Mouse (Mus musculus) cortical plate, adult 2 months (tissue): ENCODE data around the gene Trappc3.

Source experiments
- CTCF ChIP-seq: fragments of 200-500 bp; IDR thresholded peaks from 2 replicates; pipeline ENCODE4 v1.5.1; 2011; ENCODE audit warnings: mild to moderate bottlenecking, control low read depth, low read length; ENCODE audit not compliant: insufficient read depth; ENCODE audit errors: extremely low read depth
- POLR2A ChIP-seq: fragments of 200-500 bp; IDR thresholded peaks from 2 replicates; pipeline ENCODE4 v1.6.1; 2011; ENCODE audit warnings: mild to moderate bottlenecking, low read length, control low read depth; ENCODE audit not compliant: insufficient read depth; ENCODE audit errors: extremely low read depth

DNA sequence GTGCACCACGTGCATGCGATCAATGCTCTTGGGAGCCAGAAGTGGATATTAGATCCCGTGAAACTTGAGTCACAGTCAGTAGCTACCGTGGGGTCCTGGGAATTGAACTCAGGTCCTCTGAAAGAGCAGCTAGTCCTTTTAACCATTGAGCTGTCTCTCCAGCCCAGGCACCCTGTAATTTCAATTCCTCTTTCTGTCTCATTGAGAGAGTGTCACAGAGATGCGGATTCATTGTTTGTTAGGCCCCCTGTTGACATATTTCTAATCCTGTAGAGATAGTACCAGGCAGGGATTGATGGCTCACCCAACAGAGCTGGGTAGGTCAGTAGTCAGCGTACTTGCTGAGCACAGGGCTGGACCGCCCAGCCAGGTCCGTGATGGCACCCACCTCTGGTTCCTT lies 28.2 kb downstream of the Trappc3 start:
- TF ChIP-seq CTCF (no peak), POLR2A (no peak)
